Mouse (Mus musculus) 3134 (cell line): ENCODE results near the gene Olfr70.

ENCODE experiments used
- DNase-seq: peaks from one replicate; pipeline ENCODE4 v3.0.0-alpha.2; 2011; ENCODE audit warnings: low spot score; ENCODE audit not compliant: insufficient read length; ENCODE audit errors: extremely low read depth

Gene Olfr70

DNA sequence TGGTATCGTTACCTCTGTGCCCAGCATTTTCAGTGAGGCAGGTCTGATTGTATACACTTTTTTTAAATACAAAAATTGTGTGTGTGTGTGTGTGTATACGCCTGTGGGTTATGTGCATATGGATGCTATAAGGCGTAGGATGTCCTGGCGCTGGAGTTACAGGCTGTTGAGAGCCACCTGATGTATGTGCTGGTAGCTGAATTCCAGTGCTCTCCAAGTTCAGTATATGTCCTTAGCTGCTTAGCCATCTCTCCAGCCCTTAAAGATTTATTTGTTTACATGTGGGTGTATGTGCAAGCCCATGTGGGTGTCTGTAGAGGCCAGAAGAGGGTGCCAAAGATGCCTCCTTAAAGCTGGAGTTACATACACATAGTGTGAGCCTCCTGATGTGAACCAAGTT lies 43.5 kb downstream of the Olfr70 start:
- no peak for DNase-seq

DNA sequence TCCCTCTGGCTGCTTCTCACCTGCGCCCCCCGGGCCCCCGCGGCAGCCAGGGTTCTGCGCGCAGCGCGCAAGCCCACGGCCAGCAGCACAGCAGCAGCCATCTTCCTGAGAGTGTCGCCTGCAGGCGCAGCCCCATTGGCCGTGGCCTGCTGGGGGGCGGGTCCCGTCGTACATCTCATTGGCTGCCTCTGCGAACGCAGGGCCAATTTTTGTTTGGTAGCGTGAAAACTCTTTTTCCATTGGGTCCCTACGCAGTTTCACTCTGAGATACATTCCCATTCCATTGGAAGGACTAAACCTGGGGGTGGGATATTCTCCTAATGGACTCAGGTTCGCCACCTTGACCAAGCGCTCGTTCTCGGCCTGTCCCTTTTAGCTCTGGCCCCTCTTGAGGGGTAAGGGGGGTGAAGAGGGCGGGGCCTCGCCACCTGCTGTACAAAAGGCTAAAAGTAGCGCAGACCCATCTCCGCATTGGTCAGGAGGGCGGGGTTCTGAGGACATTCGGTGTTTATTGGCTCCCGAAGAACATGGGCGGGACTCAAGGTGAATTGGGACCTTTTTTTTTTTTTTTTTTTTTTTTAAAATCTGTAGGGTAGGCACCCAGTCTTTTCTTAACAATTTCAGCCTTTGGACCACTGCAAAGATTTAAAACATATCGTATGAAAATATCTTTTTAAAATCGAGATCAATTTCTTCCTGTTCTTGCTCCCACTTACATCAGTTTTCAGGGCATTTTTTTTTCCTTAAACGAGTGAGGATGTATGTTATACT lies 44.1 kb downstream of the Olfr70 start, which contains the start of gene Hint2:
Gene Hint2 (minus strand): TSS at position 128 of the 771 bp plus-strand sequence.
- peak; percentile 97 for DNase-seq

DNA sequence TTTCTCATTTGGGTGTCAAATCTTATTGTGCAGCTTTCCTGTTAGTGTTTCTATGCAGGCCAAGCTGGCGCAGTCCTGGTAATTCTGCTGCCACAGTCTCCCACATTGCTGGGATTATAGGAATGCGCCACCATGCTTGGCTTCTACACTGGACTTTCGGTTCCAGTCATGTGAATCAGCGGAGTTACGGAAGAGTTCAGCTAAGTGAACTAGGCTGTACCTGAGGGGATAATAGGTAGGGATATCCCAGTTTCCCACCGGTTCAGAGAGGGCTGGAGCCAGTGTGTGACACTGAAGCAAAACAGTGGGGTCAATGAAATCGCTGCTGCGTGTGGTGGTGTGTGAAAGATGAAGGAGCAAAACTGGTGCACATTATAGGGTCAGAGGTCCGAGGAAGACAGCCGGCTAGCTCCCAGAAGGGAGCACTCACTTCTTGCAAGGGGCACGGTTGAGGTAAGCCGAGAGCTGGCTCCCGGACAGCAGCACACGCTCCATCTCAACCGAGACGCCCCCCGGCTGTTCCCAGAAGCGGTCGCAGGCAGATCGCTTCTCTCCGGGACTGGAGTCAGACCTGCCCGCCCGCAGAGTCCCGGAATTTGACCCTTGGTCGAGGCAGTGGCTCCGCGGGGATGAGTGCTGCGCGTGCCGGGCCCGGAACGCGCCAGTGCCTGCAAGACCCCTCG lies 44.8 kb downstream of the Olfr70 start:
- no peak for DNase-seq

DNA sequence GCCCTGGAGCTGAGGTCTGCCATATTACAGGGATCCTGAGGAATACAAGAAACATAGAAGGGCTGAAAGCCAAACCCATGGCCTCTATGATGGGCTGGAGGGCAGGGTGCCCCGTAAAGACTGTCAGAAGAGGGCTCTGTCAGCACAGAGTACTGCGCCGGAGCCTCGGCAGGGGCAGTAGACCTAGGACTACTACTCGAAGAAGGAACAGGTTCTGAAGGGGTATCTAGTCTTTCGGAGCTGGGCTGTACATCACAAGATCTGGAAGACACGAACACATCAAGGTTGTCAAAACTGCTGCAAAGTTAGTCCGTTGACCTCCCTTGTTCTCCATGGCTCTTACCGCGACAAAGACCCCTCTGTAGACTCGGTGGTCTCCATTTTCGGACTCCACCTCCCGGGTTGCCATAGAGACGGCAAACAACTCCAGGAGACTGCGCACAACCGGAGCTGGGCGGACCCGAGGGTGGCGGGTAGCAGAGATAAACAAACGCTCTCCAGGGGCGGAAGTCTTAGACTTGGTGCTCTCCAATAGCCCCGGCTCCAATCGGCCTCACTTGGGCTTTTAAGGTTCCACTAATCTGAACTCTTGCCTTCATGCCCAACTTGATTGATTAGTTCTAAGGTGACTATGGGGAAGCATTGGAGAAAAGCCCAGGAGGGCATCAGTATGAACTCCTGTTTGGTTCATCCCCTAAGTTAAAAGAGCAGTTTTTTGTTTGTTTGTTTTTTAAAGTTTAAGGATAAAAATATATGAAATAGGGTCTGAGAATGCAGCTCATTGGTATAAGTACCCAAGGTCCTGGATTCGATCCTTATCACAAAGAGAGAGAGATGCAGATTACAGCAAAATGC lies 47.2 kb downstream of the Olfr70 start, which contains the start of gene Spag8:
Gene Spag8 (minus strand): TSS at position 434 of the 855 bp plus-strand sequence.
- no peak for DNase-seq

DNA sequence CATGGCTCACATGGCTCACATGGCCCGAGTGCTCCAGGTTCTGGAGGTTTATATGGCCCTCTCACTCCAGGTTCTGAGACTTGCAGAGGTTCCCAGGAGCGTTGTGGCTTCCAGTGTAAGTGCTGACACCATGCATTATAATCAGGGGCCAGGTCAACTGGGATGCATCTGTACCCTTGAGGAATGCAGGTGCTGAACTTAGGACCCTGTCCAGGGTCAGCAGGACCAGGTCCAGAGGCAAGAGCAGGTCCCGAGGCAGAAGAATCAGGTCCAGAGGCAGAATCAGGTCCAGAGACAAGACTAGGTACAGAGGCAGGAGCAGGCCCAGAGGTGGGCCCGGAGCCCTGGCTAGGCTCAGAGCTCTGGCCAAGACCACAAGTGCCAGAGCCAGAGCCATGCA lies 47.9 kb downstream of the Olfr70 start:
- DNase-seq: no peak

DNA sequence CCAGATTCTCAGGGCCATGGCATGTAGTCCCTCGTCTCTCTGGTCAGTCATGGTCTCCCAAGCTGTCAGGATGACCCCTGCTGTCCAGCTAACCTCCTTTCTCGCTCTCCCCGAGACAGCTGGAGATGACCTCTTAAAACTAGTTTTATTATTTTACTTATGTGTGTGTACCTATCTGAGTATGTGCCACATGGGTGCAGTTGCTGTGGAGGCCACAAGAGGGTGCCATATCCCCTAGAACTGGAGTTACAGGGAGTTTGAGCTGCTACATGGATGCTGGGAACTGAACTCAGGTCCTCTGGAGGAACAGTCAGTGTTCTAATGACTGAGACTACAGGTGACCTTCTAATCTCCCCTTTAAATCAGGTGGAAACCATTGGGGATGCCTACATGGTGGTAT lies 50.8 kb downstream of the Olfr70 start:
- DNase-seq: no peak
